Mouse (Mus musculus): ENCODE measurements at regions not wholly inside any gene's neighbourhood (a gene's known extent, or its start where the extent isn't known, plus 50 kb on each side); places are given as distances from the start of the nearest gene placed in this dataset.

DNA sequence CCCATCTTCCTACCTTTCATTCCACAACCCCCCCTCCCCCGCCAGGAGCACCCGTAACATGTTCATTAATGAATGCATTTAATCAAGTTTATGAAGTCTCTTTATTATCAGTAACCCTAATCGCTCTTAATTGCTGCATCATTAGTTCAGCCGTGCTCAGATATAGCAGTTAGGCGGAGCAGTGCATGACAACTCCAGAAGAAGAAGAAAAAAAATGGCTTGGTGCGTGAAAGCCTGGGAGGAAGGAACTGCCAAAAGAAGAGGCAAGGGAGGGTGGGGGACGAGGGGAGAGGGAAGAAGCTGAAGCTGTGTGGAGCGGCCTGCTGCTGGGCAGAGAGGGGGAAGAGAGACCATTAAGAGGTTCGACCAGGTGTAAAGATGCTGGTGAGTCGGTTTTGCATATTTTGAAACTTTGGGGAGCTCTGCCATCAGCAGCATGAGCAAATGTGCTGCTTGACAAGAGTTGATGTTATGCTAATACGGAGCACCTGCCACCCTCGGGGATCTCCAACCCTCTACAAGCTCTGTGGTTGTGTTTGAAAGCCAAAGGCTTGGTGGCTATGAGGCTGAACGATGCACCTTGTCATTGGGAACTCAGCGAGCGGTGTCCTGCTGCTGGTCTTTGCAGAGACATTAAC is 408.6 kb upstream of the Zfp703 start:
- Histone ChIP-seq H3K27me3 (ENCODE audit: control insufficient read depth, insufficient read depth, low read length) (no peaks in the 10 kb centered on the region), H3K4me3 (ENCODE audit: low read length) (no peak overlapping the region), H3K4me2 (replicated peaks; ENCODE audit: low read depth, low read length) (no peak overlapping the region), H3K9ac (ENCODE audit: low read depth, low read length) (no peak overlapping the region), H3K4me1 (ENCODE audit: control insufficient read depth, insufficient read depth, low read length) (no peaks in the 10 kb centered on the region), H3K36me3 (ENCODE audit: control insufficient read depth, insufficient read depth, low read length) (no peaks in the 10 kb centered on the region), H3K9me3 (ENCODE audit: control insufficient read depth, low read length) (no peaks in the 10 kb centered on the region), H3K27ac (ENCODE audit: low read depth, low read length) (no peak overlapping the region)
- no peak for ATAC-seq (ENCODE audit: low FRiP score, low TSS enrichment)
- WGBS = 70% methylated on average over 15 of the region's 15 CpGs

GRCm38 (mm10) chr8:26588841-26589240 is 388.3 kb upstream of the Zfp703 start:
- no peaks in the 10 kb centered on the region for H3K27me3 ChIP-seq (ENCODE audit: control insufficient read depth, insufficient read depth, low read length)
- WGBS = 68% methylated on average over 1 of the region's 1 CpGs

GRCm38 (mm10) chr8:26590591-26591212 is 386.4 kb upstream of the Zfp703 start:
- H3K4me2 ChIP-seq (replicated peaks; ENCODE audit: low read depth, low read length) = no peak overlapping the region
- no peak for ATAC-seq (ENCODE audit: low FRiP score, low TSS enrichment)
- H3K4me1 ChIP-seq (ENCODE audit: control insufficient read depth, insufficient read depth, low read length) = peaks cover 13% of the 10 kb centered on the region
- H3K27me3 ChIP-seq (ENCODE audit: control insufficient read depth, insufficient read depth, low read length) = no peaks in the 10 kb centered on the region
- WGBS = 71% methylated on average over 2 of the region's 2 CpGs
- H3K36me3 ChIP-seq (ENCODE audit: control insufficient read depth, insufficient read depth, low read length) = no peaks in the 10 kb centered on the region
- no peaks in the 10 kb centered on the region for H3K9me3 ChIP-seq (ENCODE audit: control insufficient read depth, low read length)
- no peak overlapping the region for H3K9ac ChIP-seq (ENCODE audit: low read depth, low read length)
- H3K27ac ChIP-seq (ENCODE audit: low read depth, low read length) = no peak overlapping the region
- no peak overlapping the region for H3K4me3 ChIP-seq (ENCODE audit: low read length)

More at GRCm38 (mm10) chr8:26588841-26589240, 388.3 kb upstream of the Zfp703 start:
- Histone ChIP-seq H3K27ac (ENCODE audit: low read depth, low read length) (no peak overlapping the region), H3K36me3 (ENCODE audit: control insufficient read depth, insufficient read depth, low read length) (no peaks in the 10 kb centered on the region), H3K4me1 (ENCODE audit: control insufficient read depth, insufficient read depth, low read length) (peaks cover 4% of the 10 kb centered on the region; the same call in 1 of the 2 replicates), H3K4me3 (ENCODE audit: low read length) (no peak overlapping the region), H3K9me3 (ENCODE audit: control insufficient read depth, low read length) (no peaks in the 10 kb centered on the region), H3K4me2 (replicated peaks; ENCODE audit: low read depth, low read length) (no peak overlapping the region), H3K9ac (ENCODE audit: low read depth, low read length) (no peak overlapping the region)
- no peak for ATAC-seq (ENCODE audit: low FRiP score, low TSS enrichment)

- H3K36me3 ChIP-seq (ENCODE audit: control insufficient read depth, insufficient read depth, low read length) = no peaks in the 10 kb centered on the region
- no peaks in the 10 kb centered on the region for H3K9me3 ChIP-seq (ENCODE audit: control insufficient read depth, low read length)
- ATAC-seq (ENCODE audit: low FRiP score, low TSS enrichment) = no peak
- H3K4me3 ChIP-seq (ENCODE audit: low read length) = no peak overlapping the region
- no peak overlapping the region for H3K9ac ChIP-seq (ENCODE audit: low read depth, low read length)
- no peak overlapping the region for H3K4me2 ChIP-seq (replicated peaks; ENCODE audit: low read depth, low read length)
- peaks cover 13% of the 10 kb centered on the region for H3K4me1 ChIP-seq (ENCODE audit: control insufficient read depth, insufficient read depth, low read length)
- 70% methylated on average over 3 of the region's 3 CpGs for WGBS
- no peaks in the 10 kb centered on the region; the same call in 1 of the 2 replicates for H3K27me3 ChIP-seq (ENCODE audit: control insufficient read depth, insufficient read depth, low read length)
- no peak overlapping the region for H3K27ac ChIP-seq (ENCODE audit: low read depth, low read length)
These were observed 385.9 kb upstream of the Zfp703 start for GRCm38 (mm10) chr8:26591266-26591665.

DNA sequence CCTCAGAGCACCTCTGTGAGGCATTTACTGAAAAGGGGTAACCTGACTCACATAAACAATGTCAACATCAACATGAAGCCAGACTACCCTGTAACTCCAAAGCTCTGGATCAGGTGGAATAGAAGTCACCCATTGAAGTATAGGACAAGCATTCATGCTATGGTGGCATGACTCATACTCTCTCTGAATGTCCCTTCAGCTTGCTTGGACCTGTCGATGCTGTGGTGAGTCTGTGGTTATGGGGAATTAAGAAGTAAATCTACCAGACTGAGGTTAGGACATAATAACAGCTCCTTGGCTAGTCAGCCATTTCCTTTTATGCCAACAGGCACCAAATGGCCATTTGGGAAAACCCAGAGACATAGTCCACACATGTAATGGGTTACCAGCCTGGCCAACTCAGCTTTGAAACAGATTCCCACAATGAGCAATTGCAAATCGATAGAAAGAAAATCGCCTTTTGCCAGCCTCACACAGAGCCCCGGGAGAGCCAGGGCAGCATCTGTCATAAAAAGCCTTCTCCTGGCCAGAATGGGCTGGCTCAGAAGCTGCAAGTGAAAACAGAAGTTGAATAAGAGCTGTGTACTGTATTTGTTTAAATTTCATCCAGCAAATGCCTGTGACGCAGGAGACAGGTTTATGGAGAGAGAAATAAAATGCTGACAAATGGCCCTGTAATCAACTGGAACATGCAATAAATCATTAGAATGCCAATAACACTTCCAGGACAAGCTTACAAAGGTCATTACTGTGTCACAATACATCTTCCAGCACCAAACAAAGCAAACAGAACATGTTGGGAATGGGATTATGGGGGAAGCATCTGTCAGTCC is 383.4 kb upstream of the Zfp703 start:
- Histone ChIP-seq H3K4me3 (ENCODE audit: low read length) (no peak overlapping the region), H3K36me3 (ENCODE audit: control insufficient read depth, insufficient read depth, low read length) (no peaks in the 10 kb centered on the region), H3K27ac (ENCODE audit: low read depth, low read length) (peak overlapping the region; percentile 6; the same call in 1 of the 2 replicates), H3K9ac (ENCODE audit: low read depth, low read length) (no peak overlapping the region), H3K27me3 (ENCODE audit: control insufficient read depth, insufficient read depth, low read length) (no peaks in the 10 kb centered on the region; the same call in 1 of the 2 replicates), H3K9me3 (ENCODE audit: control insufficient read depth, low read length) (no peaks in the 10 kb centered on the region), H3K4me2 (replicated peaks; ENCODE audit: low read depth, low read length) (no peak overlapping the region), H3K4me1 (ENCODE audit: control insufficient read depth, insufficient read depth, low read length) (peaks cover 13% of the 10 kb centered on the region)
- peak; percentile 74 for ATAC-seq (ENCODE audit: low FRiP score, low TSS enrichment)
- whole genome bisulfite sequencing = 17% methylated on average over 5 of the region's 5 CpGs

DNA sequence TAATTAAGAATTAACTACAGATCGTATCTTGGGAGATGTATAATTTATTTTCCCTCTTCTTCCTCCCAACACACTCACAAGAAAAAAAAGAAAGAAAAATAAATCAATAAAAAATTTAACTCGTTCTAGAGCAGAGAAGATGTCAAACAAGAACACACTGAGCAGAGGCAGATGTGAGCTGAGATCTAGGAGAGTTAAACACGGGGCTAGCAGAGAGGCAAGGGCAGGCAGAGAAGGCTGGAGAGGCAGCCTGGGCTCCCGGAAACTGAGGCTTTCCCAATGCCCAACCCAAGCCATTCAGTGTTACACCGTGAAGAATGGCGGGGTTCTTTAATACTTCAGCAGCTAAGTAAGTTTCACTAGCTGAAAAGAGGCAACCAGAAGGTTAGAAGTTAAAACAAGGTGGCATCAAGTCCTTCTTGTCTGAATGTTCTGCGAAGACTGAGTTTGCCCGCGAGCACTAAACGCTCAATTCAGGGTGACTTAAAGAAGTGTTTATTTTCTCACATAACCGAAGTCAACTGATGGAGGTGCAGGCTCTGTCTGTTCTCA is 382.7 kb upstream of the Zfp703 start:
- ATAC-seq (ENCODE audit: low FRiP score, low TSS enrichment) = peak; percentile 55
- Histone ChIP-seq H3K4me1 (ENCODE audit: control insufficient read depth, insufficient read depth, low read length) (peaks cover 13% of the 10 kb centered on the region), H3K4me2 (replicated peaks; ENCODE audit: low read depth, low read length) (no peak overlapping the region)

GRCm38 (mm10) chr8:26595431-26596018 is 381.6 kb upstream of the Zfp703 start:
- 36% methylated on average over 13 of the region's 13 CpGs for WGBS
- Histone ChIP-seq H3K9ac (ENCODE audit: low read depth, low read length) (no peak overlapping the region), H3K9me3 (ENCODE audit: control insufficient read depth, low read length) (no peaks in the 10 kb centered on the region), H3K4me2 (replicated peaks; ENCODE audit: low read depth, low read length) (no peak overlapping the region; the same call in 1 of the 2 replicates), H3K27me3 (ENCODE audit: control insufficient read depth, insufficient read depth, low read length) (no peaks in the 10 kb centered on the region; the same call in 1 of the 2 replicates), H3K27ac (ENCODE audit: low read depth, low read length) (no peak overlapping the region), H3K4me1 (ENCODE audit: control insufficient read depth, insufficient read depth, low read length) (peaks cover 13% of the 10 kb centered on the region), H3K36me3 (ENCODE audit: control insufficient read depth, insufficient read depth, low read length) (no peaks in the 10 kb centered on the region), H3K4me3 (ENCODE audit: low read length) (no peak overlapping the region)
- no peak for ATAC-seq (ENCODE audit: low FRiP score, low TSS enrichment)

More for the DNA sequence above, 382.7 kb upstream of the Zfp703 start:
- Histone ChIP-seq H3K4me3 (ENCODE audit: low read length) (no peak overlapping the region), H3K27me3 (ENCODE audit: control insufficient read depth, insufficient read depth, low read length) (no peaks in the 10 kb centered on the region; the same call in 1 of the 2 replicates), H3K27ac (ENCODE audit: low read depth, low read length) (no peak overlapping the region), H3K36me3 (ENCODE audit: control insufficient read depth, insufficient read depth, low read length) (no peaks in the 10 kb centered on the region), H3K9me3 (ENCODE audit: control insufficient read depth, low read length) (no peaks in the 10 kb centered on the region), H3K9ac (ENCODE audit: low read depth, low read length) (no peak overlapping the region)
- 27% methylated on average over 11 of the region's 11 CpGs for WGBS

DNA sequence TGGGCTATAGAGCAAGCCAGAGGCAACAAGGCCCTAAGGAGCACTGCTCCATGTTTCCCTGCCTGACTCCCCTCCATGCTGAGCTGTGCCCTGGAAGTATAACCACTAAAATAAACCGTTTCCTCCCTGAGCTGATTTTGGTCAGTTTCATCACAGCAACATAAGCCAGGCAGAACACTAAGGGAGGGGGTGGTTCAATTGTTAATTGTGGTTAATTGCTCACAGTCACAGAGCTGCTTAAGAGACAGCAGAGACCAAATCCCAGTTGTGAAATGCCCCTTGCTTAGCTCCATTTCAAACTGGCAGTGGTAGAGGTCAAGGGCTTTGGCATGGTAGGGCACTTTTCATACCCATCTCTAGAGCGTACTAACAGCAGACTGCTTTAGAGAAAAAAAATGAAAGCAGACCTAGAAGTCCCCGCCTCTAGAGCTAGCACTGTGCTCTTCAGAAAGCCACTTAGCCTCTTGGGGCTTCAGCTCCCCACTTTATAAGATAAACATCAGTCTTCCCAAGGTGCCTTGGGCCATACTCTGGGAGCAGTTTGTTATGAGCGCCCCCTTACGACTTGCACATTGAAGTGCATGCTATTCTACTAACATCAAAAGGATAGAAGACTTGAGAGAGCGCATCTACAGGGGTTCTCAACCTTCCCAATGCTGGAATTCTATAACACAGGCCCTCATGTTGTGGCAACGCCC is 380.3 kb upstream of the Zfp703 start:
- H3K9me3 ChIP-seq (ENCODE audit: control insufficient read depth, low read length) = no peaks in the 10 kb centered on the region
- H3K4me3 ChIP-seq (ENCODE audit: low read length) = no peak overlapping the region
- H3K36me3 ChIP-seq (ENCODE audit: control insufficient read depth, insufficient read depth, low read length) = no peaks in the 10 kb centered on the region
- ATAC-seq (ENCODE audit: low FRiP score, low TSS enrichment) = no peak
- no peaks in the 10 kb centered on the region; the same call in 1 of the 2 replicates for H3K27me3 ChIP-seq (ENCODE audit: control insufficient read depth, insufficient read depth, low read length)
- no peak overlapping the region for H3K9ac ChIP-seq (ENCODE audit: low read depth, low read length)
- 67% methylated on average over 7 of the region's 7 CpGs for WGBS
- H3K27ac ChIP-seq (ENCODE audit: low read depth, low read length) = no peak overlapping the region
- H3K4me2 ChIP-seq (replicated peaks; ENCODE audit: low read depth, low read length) = no peak overlapping the region
- peaks cover 13% of the 10 kb centered on the region for H3K4me1 ChIP-seq (ENCODE audit: control insufficient read depth, insufficient read depth, low read length)
